Mouse (Mus musculus): ENCODE results near the gene Selenof. TPM values are rescaled to one million over a fixed set of nuclear protein-coding genes. Genes with fewer than 3 reads are reported as not detected.

The Selenof gene
- 405 and 413 TPM in 2 replicates for polyA plus RNA-seq (2016; fragmentation: Nextera tagmentation; extraction: Ambion mirVana)

GRCm38 (mm10) chr3:144570047-144570815 lies at the start of gene Selenof, which contains the start of gene Hs2st1:
Gene Selenof, plus strand, starts transcription at chr3:144570304.
Gene Hs2st1, minus strand, starts transcription at chr3:144570181.
- H3K27me3 ChIP-seq (replicated peaks) = no peaks in the 10 kb centered on the region
- H3K9ac ChIP-seq = peak within 1 kb of the TSS; percentile 97
- ATAC-seq (ENCODE audit: insufficient number of reproducible peaks, low FRiP score) = peak; percentile 99
- peak within 1 kb of the TSS; percentile 98 for H3K4me2 ChIP-seq
- peak within 1 kb of the TSS; percentile 95 for H3K27ac ChIP-seq (ENCODE audit: poor library complexity, severe bottlenecking)
- no peaks in the 10 kb centered on the region for H3K9me3 ChIP-seq (replicated peaks)
- WGBS = 0% methylated on average over 60 of the region's 69 CpGs
- peak within 1 kb of the TSS; percentile 81 for H3K4me3 ChIP-seq
- peaks cover 33% of the 10 kb centered on the region for H3K4me1 ChIP-seq (replicated peaks)
- peaks cover 19% of the 10 kb centered on the region for H3K36me3 ChIP-seq

DNA sequence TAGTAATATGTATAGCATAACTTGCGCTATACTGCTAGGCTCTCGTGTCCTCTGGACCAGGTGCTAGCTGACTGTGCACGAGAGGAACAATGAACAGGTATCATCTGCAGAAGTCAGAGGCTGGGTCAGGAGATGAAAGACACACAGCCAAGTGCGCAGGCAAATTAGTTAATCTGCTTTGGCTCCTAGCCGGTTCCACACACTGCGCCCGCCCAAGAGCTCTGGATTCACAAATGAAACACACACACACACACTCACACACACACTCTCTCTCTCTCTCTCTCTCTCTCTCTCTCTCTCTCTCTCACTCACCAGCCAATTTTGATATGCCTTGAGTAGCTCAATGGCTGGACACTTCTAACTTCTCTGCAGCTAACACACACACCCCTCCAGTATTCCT lies 42.2 kb upstream of the Selenof start:
- Histone ChIP-seq H3K4me3 (no peak overlapping the region), H3K4me1 (replicated peaks) (peaks cover 8% of the 10 kb centered on the region; the same call in 1 of the 2 replicates), H3K27ac (ENCODE audit: poor library complexity, severe bottlenecking) (no peak overlapping the region), H3K27me3 (replicated peaks) (no peaks in the 10 kb centered on the region), H3K9me3 (replicated peaks) (no peaks in the 10 kb centered on the region), H3K36me3 (no peaks in the 10 kb centered on the region), H3K4me2 (no peak overlapping the region), H3K9ac (no peak overlapping the region)
- 90% methylated on average over 7 of the region's 7 CpGs for WGBS
- no peak for ATAC-seq (ENCODE audit: insufficient number of reproducible peaks, low FRiP score)

DNA sequence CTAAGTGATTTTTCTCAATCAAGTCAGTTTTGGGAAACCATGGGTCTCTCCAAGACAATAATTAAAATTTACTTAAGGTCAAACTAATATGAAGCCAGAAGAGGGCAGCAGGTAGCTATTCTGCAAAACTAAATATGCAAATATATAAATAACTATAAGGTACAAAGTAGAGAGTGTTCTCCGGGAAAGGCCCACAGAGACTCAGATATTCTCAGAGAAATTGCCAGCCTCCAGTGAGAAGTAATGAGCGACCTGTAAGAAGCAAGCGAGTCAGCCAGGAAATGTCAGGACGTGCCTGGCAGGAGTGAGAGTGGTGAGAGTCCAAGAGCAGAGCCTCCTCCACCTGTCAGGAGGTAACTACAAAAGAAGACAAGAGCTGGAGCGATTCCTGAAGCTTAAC lies 39.1 kb upstream of the Selenof start:
- H3K36me3 ChIP-seq = no peaks in the 10 kb centered on the region
- no peaks in the 10 kb centered on the region for H3K27me3 ChIP-seq (replicated peaks)
- H3K4me3 ChIP-seq = no peak overlapping the region
- H3K4me1 ChIP-seq (replicated peaks) = peaks cover 16% of the 10 kb centered on the region
- H3K9ac ChIP-seq = peak overlapping the region; percentile 41; the same call in 1 of the 2 replicates
- no peak for ATAC-seq (ENCODE audit: insufficient number of reproducible peaks, low FRiP score)
- 46% methylated on average over 5 of the region's 5 CpGs for whole genome bisulfite sequencing
- H3K4me2 ChIP-seq = no peak overlapping the region
- H3K9me3 ChIP-seq (replicated peaks) = no peaks in the 10 kb centered on the region
- no peak overlapping the region; the same call in 1 of the 2 replicates for H3K27ac ChIP-seq (ENCODE audit: poor library complexity, severe bottlenecking)

DNA sequence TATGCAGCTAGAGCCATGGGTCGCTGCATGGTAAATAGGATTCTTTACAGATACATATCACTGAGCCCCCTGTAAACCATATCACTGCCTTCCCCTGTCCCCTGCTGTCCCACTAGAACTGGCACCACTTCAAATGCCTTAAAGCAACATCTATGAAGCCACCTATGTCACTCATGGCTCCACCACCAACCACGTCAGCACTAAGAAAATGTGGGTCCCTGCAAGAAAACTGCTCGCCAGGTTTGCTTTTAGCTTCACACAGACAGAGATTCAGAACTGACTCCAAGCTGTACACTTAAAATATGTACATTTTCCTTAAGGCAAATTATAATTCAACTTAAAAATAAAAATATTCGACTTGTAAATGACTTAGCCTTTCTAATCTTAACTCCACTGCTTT lies 35.0 kb upstream of the Selenof start:
- Histone ChIP-seq H3K4me2 (no peak overlapping the region), H3K27me3 (replicated peaks) (no peaks in the 10 kb centered on the region), H3K4me1 (replicated peaks) (peaks cover 35% of the 10 kb centered on the region), H3K9ac (no peak overlapping the region), H3K4me3 (no peak overlapping the region), H3K36me3 (no peaks in the 10 kb centered on the region), H3K27ac (ENCODE audit: poor library complexity, severe bottlenecking) (no peak overlapping the region), H3K9me3 (replicated peaks) (no peaks in the 10 kb centered on the region)
- no peak for ATAC-seq (ENCODE audit: insufficient number of reproducible peaks, low FRiP score)
- 86% methylated on average over 4 of the region's 4 CpGs for WGBS

DNA sequence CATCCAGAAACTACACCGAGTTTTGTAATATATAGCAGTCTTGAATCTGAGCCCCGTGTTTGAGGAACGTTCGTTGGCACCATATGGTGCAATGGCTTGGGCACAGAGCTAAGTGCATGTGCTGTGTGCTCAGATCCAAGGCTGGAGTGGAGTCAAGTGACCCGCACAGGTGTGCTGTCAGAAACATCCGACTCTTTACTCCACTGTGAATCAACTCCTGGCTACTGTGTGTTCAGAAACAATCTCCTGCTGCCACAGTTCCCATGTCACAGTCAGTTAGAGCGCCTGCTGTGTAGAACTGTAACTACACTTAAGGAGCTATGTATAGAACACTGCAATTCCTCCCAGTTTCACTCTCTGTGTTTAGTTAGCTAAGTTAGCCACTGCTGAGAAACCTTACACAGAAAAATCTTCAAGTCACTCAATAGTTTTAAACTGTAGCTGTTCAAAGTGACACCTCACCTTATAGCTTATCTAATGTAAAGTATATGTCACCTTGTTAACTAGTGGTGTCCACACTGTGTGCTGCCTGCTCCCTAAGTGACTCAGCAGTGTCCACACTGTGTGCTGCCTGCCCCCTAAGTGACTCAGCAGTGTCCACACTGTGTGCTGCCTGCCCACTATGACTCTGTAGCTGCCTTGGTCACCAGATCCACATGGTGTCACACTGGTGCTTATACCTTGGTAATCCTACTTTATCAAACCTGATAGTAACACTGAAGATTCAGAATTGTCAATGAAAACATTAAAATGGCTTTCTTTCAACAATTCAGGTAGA lies 32.8 kb upstream of the Selenof start:
- Histone ChIP-seq H3K9me3 (replicated peaks) (no peaks in the 10 kb centered on the region), H3K4me1 (replicated peaks) (peaks cover 37% of the 10 kb centered on the region), H3K27ac (ENCODE audit: poor library complexity, severe bottlenecking) (no peak overlapping the region; the same call in 1 of the 2 replicates), H3K27me3 (replicated peaks) (no peaks in the 10 kb centered on the region), H3K9ac (no peak overlapping the region), H3K36me3 (no peaks in the 10 kb centered on the region), H3K4me3 (no peak overlapping the region), H3K4me2 (no peak overlapping the region)
- ATAC-seq (ENCODE audit: insufficient number of reproducible peaks, low FRiP score) = no peak
- 70% methylated on average over 7 of the region's 7 CpGs for WGBS

DNA sequence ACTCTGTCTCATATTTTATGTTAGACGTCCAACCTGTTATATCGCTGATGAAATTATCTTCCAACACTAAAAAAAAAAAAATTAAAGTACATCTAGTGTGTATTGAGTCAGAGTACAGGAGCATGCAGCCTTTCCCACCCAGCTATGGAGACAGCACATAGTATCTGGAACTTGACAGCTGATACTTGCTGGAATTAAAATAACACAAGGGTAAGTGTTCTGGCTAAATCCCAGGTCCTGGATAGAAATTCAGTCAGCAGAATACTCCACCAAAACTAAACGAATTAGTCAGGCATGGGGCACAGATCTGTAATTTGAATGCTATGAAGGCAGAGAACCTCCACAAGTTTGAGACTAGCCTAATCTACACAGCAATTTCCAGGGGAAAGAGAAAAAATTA lies 31.1 kb upstream of the Selenof start:
- WGBS = 64% methylated on average over 3 of the region's 3 CpGs
- no peaks in the 10 kb centered on the region for H3K36me3 ChIP-seq
- peaks cover 34% of the 10 kb centered on the region for H3K4me1 ChIP-seq (replicated peaks)
- H3K9ac ChIP-seq = no peak overlapping the region
- H3K27me3 ChIP-seq (replicated peaks) = no peaks in the 10 kb centered on the region
- H3K9me3 ChIP-seq (replicated peaks) = no peaks in the 10 kb centered on the region
- H3K4me3 ChIP-seq = no peak overlapping the region
- no peak overlapping the region for H3K4me2 ChIP-seq
- no peak overlapping the region for H3K27ac ChIP-seq (ENCODE audit: poor library complexity, severe bottlenecking)
- no peak for ATAC-seq (ENCODE audit: insufficient number of reproducible peaks, low FRiP score)

- no peak overlapping the region for H3K9ac ChIP-seq
- no peak overlapping the region for H3K4me3 ChIP-seq
- no peaks in the 10 kb centered on the region for H3K27me3 ChIP-seq (replicated peaks)
- H3K9me3 ChIP-seq (replicated peaks) = no peaks in the 10 kb centered on the region
- H3K4me2 ChIP-seq = no peak overlapping the region
- H3K27ac ChIP-seq (ENCODE audit: poor library complexity, severe bottlenecking) = no peak overlapping the region
- H3K36me3 ChIP-seq = no peaks in the 10 kb centered on the region
- H3K4me1 ChIP-seq (replicated peaks) = peaks cover 37% of the 10 kb centered on the region
- ATAC-seq (ENCODE audit: insufficient number of reproducible peaks, low FRiP score) = no peak
- WGBS = 72% methylated on average over 3 of the region's 3 CpGs
Observed at GRCm38 (mm10) chr3:144540805-144541204, 29.3 kb upstream of the Selenof start.

DNA sequence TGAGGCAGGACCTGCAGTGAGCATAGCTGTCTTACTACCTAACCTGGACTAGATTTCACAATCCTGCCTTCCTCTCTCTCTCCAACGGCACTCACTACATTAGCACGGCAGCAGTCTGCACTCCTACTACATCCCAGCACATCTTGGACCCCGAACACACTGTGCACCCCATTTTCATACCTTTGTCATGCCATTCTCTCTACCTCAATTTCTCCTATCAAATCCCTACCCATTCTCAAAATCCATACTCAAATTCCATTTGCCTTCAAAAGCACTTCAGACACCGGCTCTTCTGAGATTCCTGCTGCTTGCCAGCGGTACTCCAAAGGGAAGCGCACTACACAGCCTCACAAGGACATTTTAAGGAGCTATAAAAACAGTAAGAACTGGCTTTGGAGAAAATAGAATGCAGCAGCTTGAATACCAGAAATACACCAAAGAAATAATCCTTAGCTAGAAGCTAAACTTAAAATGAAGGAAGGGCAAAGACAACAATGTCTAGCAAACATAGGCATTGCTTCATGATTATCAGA lies 28.1 kb upstream of the Selenof start:
- Histone ChIP-seq H3K4me3 (no peak overlapping the region), H3K4me2 (no peak overlapping the region), H3K9me3 (replicated peaks) (no peaks in the 10 kb centered on the region), H3K36me3 (no peaks in the 10 kb centered on the region), H3K27ac (ENCODE audit: poor library complexity, severe bottlenecking) (peak overlapping the region; percentile 28; the same call in 1 of the 2 replicates), H3K9ac (no peak overlapping the region), H3K27me3 (replicated peaks) (no peaks in the 10 kb centered on the region), H3K4me1 (replicated peaks) (peaks cover 42% of the 10 kb centered on the region)
- WGBS = 68% methylated on average over 6 of the region's 6 CpGs
- no peak for ATAC-seq (ENCODE audit: insufficient number of reproducible peaks, low FRiP score)

DNA sequence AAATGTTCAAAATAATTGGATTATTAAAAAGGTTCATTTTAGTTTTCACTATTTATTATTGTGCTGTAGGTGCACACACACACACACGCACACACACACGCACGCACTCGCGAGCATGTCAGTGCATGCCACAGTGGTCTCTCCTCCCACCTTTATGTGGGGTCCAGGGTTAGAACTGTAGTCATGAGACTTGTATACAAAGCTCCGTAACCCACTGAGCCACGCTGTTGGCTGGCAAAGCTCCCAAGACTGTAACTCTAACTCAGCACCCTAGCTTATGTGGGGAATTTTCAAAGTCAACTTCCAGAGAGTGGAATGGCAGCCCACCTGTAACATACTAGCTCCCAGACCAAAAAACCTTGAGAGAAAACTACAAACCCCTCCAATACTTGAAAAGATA lies 25.0 kb upstream of the Selenof start:
- H3K4me3 ChIP-seq = no peak overlapping the region
- 90% methylated on average over 7 of the region's 7 CpGs for WGBS
- H3K36me3 ChIP-seq = no peaks in the 10 kb centered on the region
- H3K4me1 ChIP-seq (replicated peaks) = peaks cover 21% of the 10 kb centered on the region
- H3K9me3 ChIP-seq (replicated peaks) = no peaks in the 10 kb centered on the region
- ATAC-seq (ENCODE audit: insufficient number of reproducible peaks, low FRiP score) = no peak
- H3K4me2 ChIP-seq = no peak overlapping the region
- no peak overlapping the region for H3K9ac ChIP-seq
- H3K27ac ChIP-seq (ENCODE audit: poor library complexity, severe bottlenecking) = no peak overlapping the region
- H3K27me3 ChIP-seq (replicated peaks) = no peaks in the 10 kb centered on the region

GRCm38 (mm10) chr3:144545832-144546231 lies 24.3 kb upstream of the Selenof start:
- no peaks in the 10 kb centered on the region for H3K36me3 ChIP-seq
- no peaks in the 10 kb centered on the region for H3K9me3 ChIP-seq (replicated peaks)
- WGBS = 68% methylated on average over 4 of the region's 4 CpGs
- ATAC-seq (ENCODE audit: insufficient number of reproducible peaks, low FRiP score) = no peak
- H3K4me3 ChIP-seq = no peak overlapping the region
- H3K27me3 ChIP-seq (replicated peaks) = no peaks in the 10 kb centered on the region
- no peak overlapping the region for H3K4me2 ChIP-seq
- H3K4me1 ChIP-seq (replicated peaks) = peaks cover 21% of the 10 kb centered on the region
- H3K27ac ChIP-seq (ENCODE audit: poor library complexity, severe bottlenecking) = no peak overlapping the region
- H3K9ac ChIP-seq = no peak overlapping the region

GRCm38 (mm10) chr3:144546490-144546889 lies 23.6 kb upstream of the Selenof start:
- 51% methylated on average over 4 of the region's 4 CpGs for WGBS
- Histone ChIP-seq H3K4me3 (no peak overlapping the region), H3K9ac (no peak overlapping the region), H3K9me3 (replicated peaks) (no peaks in the 10 kb centered on the region), H3K4me1 (replicated peaks) (peaks cover 26% of the 10 kb centered on the region), H3K36me3 (no peaks in the 10 kb centered on the region), H3K27ac (ENCODE audit: poor library complexity, severe bottlenecking) (no peak overlapping the region), H3K4me2 (no peak overlapping the region), H3K27me3 (replicated peaks) (no peaks in the 10 kb centered on the region)
- no peak for ATAC-seq (ENCODE audit: insufficient number of reproducible peaks, low FRiP score)

All from heart, embryonic 12.5 days (tissue).